Mouse (Mus musculus): ENCODE data around the gene Gm20509.

GRCm38 (mm10) chr9:73085845-73086244, 16.4 kb upstream of the Gm20509 start:
- TF ChIP-seq CTCF (IDR thresholded peaks at IDR 0.05; ENCODE audit: low read depth) (no peak), EP300 (IDR thresholded peaks at IDR 0.05; ENCODE audit: low read depth) (no peak)

Data from heart, postnatal 0 days (tissue).